Mouse (Mus musculus) ES-E14 (cell line): ENCODE data around the gene Rnf152.

Experiments
- HCFC1 ChIP-seq: IDR thresholded peaks from 2 replicates; pipeline ENCODE4 v1.6.1; 2012; ENCODE audit warnings: low read length, inconsistent platforms, borderline replicate concordance; ENCODE audit not compliant: insufficient read depth
- MAFK ChIP-seq: IDR thresholded peaks from 2 replicates; pipeline ENCODE4 v1.6.1; 2014; ENCODE audit warnings: mild to moderate bottlenecking, low read depth, low read length, inconsistent platforms; ENCODE audit not compliant: insufficient read depth
- ZNF384 ChIP-seq: IDR thresholded peaks from 2 replicates; pipeline ENCODE4 v1.6.1; 2012; ENCODE audit warnings: low read depth, low read length, inconsistent platforms

DNA sequence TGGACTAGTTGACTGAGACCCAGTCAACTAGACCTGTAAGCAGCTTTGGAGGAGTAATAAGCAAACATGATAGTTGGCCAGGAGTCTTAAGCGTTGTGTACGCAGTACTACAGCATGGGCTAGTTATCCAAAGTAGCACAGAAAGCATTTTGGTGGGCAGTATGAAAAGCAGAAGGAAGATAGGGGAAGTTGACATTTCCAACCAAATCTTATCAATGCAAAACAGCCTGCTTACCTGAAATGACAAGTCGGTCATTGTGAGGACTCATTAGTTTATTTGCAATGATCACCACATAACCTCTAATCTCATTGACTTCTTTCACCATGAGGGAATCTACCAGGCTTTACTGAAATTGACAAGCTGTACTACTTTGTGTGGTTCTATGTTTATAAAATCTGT is 107.3 kb downstream of the Rnf152 start:
- TF ChIP-seq HCFC1 = no peak
- TF ChIP-seq ZNF384 = no peak
- no peak for TF ChIP-seq MAFK
